Mouse (Mus musculus) heart, adult 2 months (tissue): Measurements from ENCODE around the gene Hist1h3b. TPM values are rescaled to one million over a fixed set of nuclear protein-coding genes. Genes with fewer than 3 reads are reported as not detected.
"Not testable (repeated sequence)": the region's sequence is repeated elsewhere in the genome, so short reads cannot be mapped to it uniquely, and the experiment has no call there.

Source experiments
- DNase-seq, 2 experiments: peaks; one replicate each; pipeline ENCODE4 v3.0.0; 2021
- H3K27ac ChIP-seq: fragments of 200-600 bp; 2 replicates; pipeline ENCODE4 v1.8.1; 2022
- H3K27me3 ChIP-seq: fragments of 200-500 bp; 2 replicates; pipeline ENCODE4 v1.6.1; 2012; ENCODE audit warnings: mild to moderate bottlenecking, low read length, inconsistent platforms, mixed read lengths; ENCODE audit not compliant: control insufficient read depth, insufficient read depth
- H3K36me3 ChIP-seq: fragments of 200-500 bp; 2 replicates; pipeline ENCODE4 v1.6.1; 2012; ENCODE audit warnings: low read length, inconsistent platforms; ENCODE audit not compliant: control insufficient read depth, insufficient read depth
- H3K4me1 ChIP-seq: fragments of 200-500 bp; 2 replicates; pipeline ENCODE4 v1.6.1; 2011; ENCODE audit warnings: low read length; ENCODE audit not compliant: control insufficient read depth, insufficient read depth
- H3K4me3 ChIP-seq: fragments of 200-600 bp; 2 replicates; pipeline ENCODE4 v1.8.1; 2022
- H3K79me2 ChIP-seq: fragments of 200-500 bp; replicated peaks from 2 replicates; pipeline ENCODE4 v1.6.1; 2012; ENCODE audit warnings: mild to moderate bottlenecking, inconsistent platforms, low read length, moderate library complexity, mixed read lengths; ENCODE audit not compliant: control insufficient read depth, insufficient read depth
- H3K9ac ChIP-seq: fragments of 200-500 bp; 2 replicates; pipeline ENCODE4 v1.6.1; 2012; ENCODE audit warnings: low read depth, mild to moderate bottlenecking, control low read depth, inconsistent platforms, low read length, mixed read lengths
- CTCF ChIP-seq: fragments of 200-600 bp; IDR thresholded peaks from 2 replicates; pipeline ENCODE4 v1.8.1; 2022; ENCODE audit warnings: antibody characterized with exemption, mild to moderate bottlenecking, moderate library complexity
- EP300 ChIP-seq: fragments of 200-500 bp; IDR thresholded peaks from 2 replicates; pipeline ENCODE4 v1.6.1; 2011; ENCODE audit warnings: low read depth, low read length, control low read depth; ENCODE audit not compliant: insufficient read depth
- POLR2A ChIP-seq: fragments of 200-500 bp; IDR thresholded peaks from 2 replicates; pipeline ENCODE4 v1.6.1; 2011; ENCODE audit warnings: mild to moderate bottlenecking, low read depth, low read length, control low read depth; ENCODE audit not compliant: insufficient read depth
- WGBS: fragments of 180-500 bp; shearing (Covaris S2); methylation state at CpG from one replicate; pipeline ENCODE4 v1.1.7; 2018; 5-methylcytosine and 5-hydroxymethylcytosine counted together
- intact Hi-C: fragments of 180-260 bp; cut with DNase I; formaldehyde crosslinking; loops from one replicate; pipeline ENCODE4 v1.15.1; 2025
- polyA plus RNA-seq: library from polyadenylated mRNA; depleted of rRNA; stranded (reverse); fragments of >200 nt; gene quantifications from 2 replicates; pipeline ENCODE4 v1.2.3, GENCODE M21; 2012
- total RNA-seq, 2 experiments: library from RNA; stranded (reverse); gene quantifications; 2 replicates each; pipeline ENCODE4 v1.2.3; 2021

The Hist1h3b gene
- total and polyA plus RNA-seq, 3 experiments = 1.7 to 8.0 (median 6.4) TPM

GRCm38 (mm10) chr13:23744421-23745380 is 7.4 kb upstream of the Hist1h3b start:
- intact Hi-C loops = loop anchor here (5.0 kb wide), 4 partner anchors 122 to 1702 kb away; partner anchors contain the start of genes Hist1h1e, Hist1h2af, Hist1h2ag and Hist1h2be
- no peak for DNase-seq
- WGBS = 13% methylated on average over 18 of the region's 36 CpGs
- Histone ChIP-seq H3K79me2 (no peaks in the 10 kb centered on the region), H3K27me3 (no peaks in the 10 kb centered on the region), H3K36me3 (peaks cover 13% of the 10 kb centered on the region), H3K4me3 (peak overlapping the region; percentile 56; the same call in 1 of the 2 replicates), H3K27ac (no peak overlapping the region), H3K9ac (no peak overlapping the region), H3K4me1 (peaks cover 4% of the 10 kb centered on the region)
- TF ChIP-seq CTCF (no peak), POLR2A (no peak), EP300 (no peak)

DNA sequence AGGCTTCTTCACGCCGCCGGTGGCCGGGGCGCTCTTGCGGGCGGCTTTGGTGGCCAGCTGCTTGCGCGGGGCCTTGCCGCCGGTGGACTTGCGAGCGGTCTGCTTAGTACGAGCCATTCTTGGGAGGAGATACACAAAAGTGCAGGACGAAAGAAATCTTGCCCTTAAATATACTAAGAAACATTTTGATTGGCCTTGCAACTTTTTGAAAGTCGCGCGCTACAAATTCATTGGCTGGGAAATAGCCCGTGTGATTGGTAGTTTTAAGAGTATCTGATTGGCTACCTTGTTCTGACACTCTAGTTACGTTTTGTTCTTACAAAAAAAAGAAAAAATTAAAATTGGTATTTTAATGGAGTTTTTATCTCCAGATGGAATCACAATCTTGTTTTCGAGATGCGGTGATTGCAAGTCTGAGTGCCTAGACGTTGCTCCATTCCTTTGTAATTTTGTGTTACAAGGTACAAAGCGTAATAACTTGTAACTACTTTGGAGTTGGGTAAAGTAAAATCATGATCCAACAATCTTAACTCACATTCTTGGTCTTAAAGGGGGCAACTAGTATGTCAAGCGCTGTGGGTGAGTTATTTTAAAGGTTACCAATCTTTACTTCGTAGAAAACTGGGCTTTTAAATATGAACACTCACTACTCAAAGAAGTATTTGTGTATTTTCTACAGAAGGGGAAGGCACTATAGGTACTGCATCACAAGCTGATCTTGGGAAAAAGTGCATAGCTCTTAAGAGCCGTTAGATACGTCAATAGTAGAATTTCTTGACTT is 6.5 kb upstream of the Hist1h3b start, which contains the start of gene Hist1h3c:
Gene Hist1h3c (minus strand): TSS at position 222 of the 781 bp plus-strand sequence.
- WGBS = 2% methylated on average over 25 of the region's 28 CpGs
- Histone ChIP-seq H3K4me3 (peak within 1 kb of the TSS; percentile 56), H3K9ac (peak within 1 kb of the TSS; percentile 92), H3K79me2 (no peaks in the 10 kb centered on the region), H3K27me3 (no peaks in the 10 kb centered on the region), H3K27ac (peak within 1 kb of the TSS; percentile 94), H3K4me1 (peaks cover 4% of the 10 kb centered on the region), H3K36me3 (peaks cover 13% of the 10 kb centered on the region)
- peak; percentile 81 to 86 for DNase-seq
- TF ChIP-seq EP300 (no peak), POLR2A (no peak), CTCF (peak; percentile 30)
- intact Hi-C loops = loop anchor here (5.0 kb wide), 2 partner anchors 123 to 1703 kb away; partner anchors contain the start of genes Hist1h1e, Hist1h2ag, Hist1h2be and Hist1h2bj

- H3K4me1 ChIP-seq, H3K27me3 ChIP-seq, H3K79me2 ChIP-seq: not testable (repeated sequence)
- intact Hi-C loops = loop anchor here (5.0 kb wide), 2 partner anchors 124 to 1704 kb away; partner anchors contain the start of genes Hist1h1e, Hist1h2ag, Hist1h2be and Hist1h2bj
- under 1% methylated on average over 52 of the region's 58 CpGs for WGBS
- Histone ChIP-seq H3K4me3 (peak within 1 kb of the TSS; percentile 56), H3K36me3 (peaks cover 10% of the 10 kb centered on the region), H3K27ac (peak within 1 kb of the TSS; percentile 94), H3K9ac (peak within 1 kb of the TSS; percentile 92)
- peak; percentile 81 to 85 for DNase-seq
- TF ChIP-seq CTCF = peak; percentile 42
- peak; percentile 69 for TF ChIP-seq POLR2A
- 0 out of 2 replicates have a peak, but pooled peaks have one; percentile 8 for TF ChIP-seq EP300
These were observed 5.6 kb upstream of the Hist1h3b start, which contains the start of gene Hist1h2bb for GRCm38 (mm10) chr13:23746201-23747080. TSS of gene Hist1h2bb (plus strand) at chr13:23746734.

DNA sequence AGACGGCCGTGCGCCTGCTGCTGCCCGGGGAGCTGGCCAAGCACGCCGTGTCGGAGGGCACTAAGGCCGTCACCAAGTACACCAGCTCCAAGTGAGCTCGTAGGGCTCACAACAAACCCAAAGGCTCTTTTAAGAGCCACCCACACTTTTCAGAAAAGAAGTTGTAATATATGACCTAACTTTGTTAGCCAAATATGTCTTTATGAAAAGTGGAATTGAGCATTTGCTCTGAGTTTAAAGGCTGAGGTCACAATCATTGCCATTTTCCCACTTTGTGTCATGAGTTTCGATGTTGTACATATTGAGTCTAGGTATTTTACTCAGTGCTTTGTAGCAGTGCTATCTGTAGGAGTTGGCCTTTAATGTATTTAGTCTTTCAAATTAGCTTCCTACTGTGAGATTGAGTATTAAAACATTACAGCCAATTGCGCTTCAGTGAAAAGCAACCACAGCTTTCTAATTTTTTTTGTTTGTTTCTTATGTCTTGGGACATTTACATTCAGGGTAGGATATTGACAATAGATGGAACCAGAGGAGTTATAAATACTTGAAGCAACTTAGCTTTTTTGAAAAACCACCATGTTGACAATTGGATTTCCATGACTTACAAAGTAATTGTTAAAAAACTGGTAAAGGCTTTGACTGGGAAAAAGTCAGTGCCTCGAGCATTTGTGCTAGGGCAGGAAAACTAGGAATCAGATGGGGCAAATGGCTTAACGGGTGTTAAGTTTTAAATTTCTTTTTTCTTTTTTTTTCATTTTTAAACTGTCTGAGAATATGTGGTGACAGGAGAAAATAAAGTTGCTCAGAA is 4.8 kb upstream of the Hist1h3b start:
- no peaks in the 10 kb centered on the region for H3K79me2 ChIP-seq
- intact Hi-C loops = loop anchor here (5.0 kb wide), 2 partner anchors 125 to 1705 kb away; partner anchors contain the start of genes Hist1h1e, Hist1h2ag, Hist1h2be and Hist1h2bj
- H3K27ac ChIP-seq = peak overlapping the region; percentile 12; the same call in 1 of the 2 replicates
- H3K4me3 ChIP-seq = no peak overlapping the region
- 14% methylated on average over 13 of the region's 13 CpGs for WGBS
- H3K27me3 ChIP-seq = no peaks in the 10 kb centered on the region
- peaks cover 3% of the 10 kb centered on the region for H3K36me3 ChIP-seq
- DNase-seq = no peak
- H3K4me1 ChIP-seq = peaks cover 3% of the 10 kb centered on the region
- no peak for TF ChIP-seq EP300
- no peak for TF ChIP-seq POLR2A
- no peak for TF ChIP-seq CTCF
- H3K9ac ChIP-seq = peak overlapping the region; percentile 40; the same call in 1 of the 2 replicates
